Mouse (Mus musculus) CH12.LX (cell line): ENCODE results near the gene Med22. TPM values are rescaled to one million over a fixed set of nuclear protein-coding genes. Genes with fewer than 3 reads are reported as not detected.
"Not testable (repeated sequence)": the region's sequence is repeated elsewhere in the genome, so short reads cannot be mapped to it uniquely, and the experiment has no call there.

Source experiments
- DNase-seq: peaks from one replicate; pipeline ENCODE4 v3.0.0-alpha.2; 2013; ENCODE audit errors: extremely low read depth
- H3K27ac ChIP-seq: 2 replicates; pipeline ENCODE4 v1.5.1; 2012; ENCODE audit warnings: low read depth, mild to moderate bottlenecking, control low read depth, moderate library complexity; ENCODE audit not compliant: insufficient read depth
- H3K27me3 ChIP-seq: replicated peaks from 2 replicates; pipeline ENCODE3; 2012; ENCODE audit warnings: inconsistent platforms
- H3K36me3 ChIP-seq, 2 experiments: replicated peaks in 1 of 2; 2 replicates each; pipeline versions ENCODE3 to v1.6.1; 2012; ENCODE audit warnings: inconsistent platforms in 1 of 2, low read length in 1 of 2, mild to moderate bottlenecking in 1 of 2, mixed read lengths in 1 of 2, moderate library complexity in 1 of 2; ENCODE audit not compliant: control insufficient read depth in 1 of 2, insufficient read depth in 1 of 2
- H3K4me1 ChIP-seq, 2 experiments: 2 replicates each; pipeline ENCODE4 v1.6.1; 2012; ENCODE audit warnings: inconsistent platforms in 1 of 2, moderate library complexity in 1 of 2; ENCODE audit not compliant: insufficient read depth in 2 of 2, control insufficient read depth in 1 of 2
- H3K4me2 ChIP-seq: 2 replicates; pipeline ENCODE4 v1.6.1; 2012; ENCODE audit warnings: low read depth, mild to moderate bottlenecking, control low read depth; ENCODE audit not compliant: poor library complexity, insufficient read depth, severe bottlenecking
- H3K4me3 ChIP-seq, 3 experiments: fragments of 150-350 bp in 1 of 3; sonication (generic) in 1 of 3; replicated peaks in 1 of 3; 2 replicates each; pipeline versions ENCODE3 to v1.5.1; 2011 to 2012; ENCODE audit warnings: low read depth in 2 of 3, low read length in 2 of 3, mild to moderate bottlenecking in 2 of 3, moderate library complexity in 2 of 3, control low read depth in 1 of 3, improper control_type of control experiment in 1 of 3, inconsistent platforms in 1 of 3, mixed read lengths in 1 of 3; ENCODE audit not compliant: poor library complexity in 1 of 3
- H3K79me2 ChIP-seq: replicated peaks from 2 replicates; pipeline ENCODE4 v1.6.1; 2012; ENCODE audit warnings: mild to moderate bottlenecking, moderate library complexity; ENCODE audit not compliant: control insufficient read depth, poor library complexity, insufficient read depth, severe bottlenecking; ENCODE audit errors: extremely low read depth
- H3K9ac ChIP-seq: 2 replicates; pipeline ENCODE4 v1.6.1; 2012; ENCODE audit warnings: low read depth, mild to moderate bottlenecking, control low read depth, moderate library complexity; ENCODE audit not compliant: insufficient read depth
- H3K9me3 ChIP-seq: replicated peaks from 2 replicates; pipeline ENCODE3; 2012; ENCODE audit warnings: low read length, inconsistent platforms, mixed read lengths
- CHD1 ChIP-seq: IDR thresholded peaks from 2 replicates; pipeline ENCODE4 v1.6.1; 2012; ENCODE audit warnings: low read depth, low read length, improper control_type of control experiment, inconsistent platforms
- CHD2 ChIP-seq: IDR thresholded peaks from 2 replicates; pipeline ENCODE4 v1.6.1; 2011; ENCODE audit warnings: low read length, improper control_type of control experiment
- CTCF ChIP-seq, 2 experiments: IDR thresholded peaks in 1 of 2; conservative IDR thresholded peaks in 1 of 2; 2 replicates each; pipeline ENCODE4 v1.5.1; 2011 to 2012; ENCODE audit warnings: low read depth in 2 of 2, low read length in 2 of 2, improper control_type of control experiment in 1 of 2, inconsistent platforms in 1 of 2, mild to moderate bottlenecking in 1 of 2, moderate library complexity in 1 of 2
- GABPA ChIP-seq: IDR thresholded peaks from 2 replicates; pipeline ENCODE4 v1.6.1; 2012; ENCODE audit warnings: low read depth, low read length, improper control_type of control experiment, inconsistent platforms; ENCODE audit not compliant: insufficient replicate concordance
- JUN ChIP-seq: IDR thresholded peaks from 2 replicates; pipeline ENCODE4 v1.6.1; 2011; ENCODE audit warnings: low read depth, mild to moderate bottlenecking, low read length, improper control_type of control experiment, moderate library complexity; ENCODE audit not compliant: insufficient read depth
- MAFK ChIP-seq: IDR thresholded peaks from 2 replicates; pipeline ENCODE4 v1.6.1; 2011; ENCODE audit warnings: low read length, improper control_type of control experiment; ENCODE audit not compliant: insufficient replicate concordance
- MAZ ChIP-seq: IDR thresholded peaks from 2 replicates; pipeline ENCODE4 v1.6.1; 2012; ENCODE audit warnings: low read depth, mild to moderate bottlenecking, inconsistent platforms, low read length, improper control_type of control experiment, moderate library complexity
- NRF1 ChIP-seq: IDR thresholded peaks from 2 replicates; pipeline ENCODE4 v1.6.1; 2014; ENCODE audit warnings: low read depth, mild to moderate bottlenecking, inconsistent platforms, low read length, improper control_type of control experiment, moderate library complexity
- PAX5 ChIP-seq: IDR thresholded peaks from 2 replicates; pipeline ENCODE4 v1.6.1; 2012; ENCODE audit warnings: low read length, inconsistent platforms, mixed read lengths
- RCOR1 ChIP-seq: conservative IDR thresholded peaks from 2 replicates; pipeline ENCODE4 v1.6.1; 2012; ENCODE audit warnings: low read depth, mild to moderate bottlenecking, inconsistent platforms, low read length, improper control_type of control experiment
- SIN3A ChIP-seq: IDR thresholded peaks from 2 replicates; pipeline ENCODE4 v1.6.1; 2012; ENCODE audit warnings: low read length, improper control_type of control experiment, inconsistent platforms
- TCF12 ChIP-seq: IDR thresholded peaks from 2 replicates; pipeline ENCODE4 v1.6.1; 2014; ENCODE audit warnings: low read depth, mild to moderate bottlenecking, inconsistent platforms, low read length, improper control_type of control experiment
- USF2 ChIP-seq: conservative IDR thresholded peaks from 2 replicates; pipeline ENCODE4 v1.6.1; 2011; ENCODE audit warnings: low read depth, low read length, improper control_type of control experiment
- ZNF384 ChIP-seq: IDR thresholded peaks from 2 replicates; pipeline ENCODE4 v1.6.1; 2012; ENCODE audit warnings: low read depth, low read length, improper control_type of control experiment, inconsistent platforms
- dilution Hi-C: fragments of 300-500 bp; cut with MboI; formaldehyde crosslinking; loops from 2 replicates; pipeline ENCODE4 v1.14.3; 2020; ENCODE audit warnings: low sequenced_read_pairs; ENCODE audit not compliant: extremely low pct_unique_long_range_greater_than_20kb, extremely low pct_ligation_motif_present
- in situ Hi-C: fragments of 300-500 bp; cut with MboI; formaldehyde crosslinking; loops from 3 replicates; pipeline ENCODE4 v1.14.3; 2019; ENCODE audit warnings: low sequenced_read_pairs, low pct_ligation_motif_present, low pct_unique_long_range_greater_than_20kb, mixed read lengths
- polyA plus RNA-seq: library from polyadenylated mRNA; unstranded; fragments of >175 nt; gene quantifications from 2 replicates; pipeline ENCODE4 v1.2.1, GENCODE M21; 2012; ENCODE audit warnings: low read depth; ENCODE audit not compliant: insufficient read length
- total RNA-seq, 2 experiments: library from RNA; depleted of rRNA; stranded (reverse); fragments of 300-350 nt in 1 of 2; fragments of >200 nt in 1 of 2; gene quantifications; 2 replicates each; pipeline ENCODE4 v1.2.3; 2012 to 2014

The Med22 gene
- total and polyA plus RNA-seq, 3 experiments, result 27.7 to 42.1 (median 37.3) TPM

- dilution Hi-C loops, result no loop called here
These were observed 14.6 kb downstream of the Med22 start for GRCm38 (mm10) chr2:26895898-26896297.

GRCm38 (mm10) chr2:26886170-26886569 is 24.3 kb downstream of the Med22 start:
- dilution Hi-C loops, H3K4me1 ChIP-seq, H3K9me3 ChIP-seq, H3K4me3 ChIP-seq, H3K4me2 ChIP-seq, DNase-seq, in situ Hi-C loops, H3K27me3 ChIP-seq, H3K9ac ChIP-seq, H3K27ac ChIP-seq, H3K79me2 ChIP-seq: not testable (repeated sequence)
- peaks cover 21 to 29% of the 10 kb centered on the region in 2 experiments for H3K36me3 ChIP-seq

More at GRCm38 (mm10) chr2:26895898-26896297, 14.6 kb downstream of the Med22 start:
- in situ Hi-C loops, result loop anchor here (5.0 kb wide), 1 partner anchor 244 kb away; no protein-coding TSS in a partner anchor
- DNase-seq, result no peak
- H3K27me3 ChIP-seq, result no peaks in the 10 kb centered on the region
- no peak overlapping the region for H3K9ac ChIP-seq
- no peak overlapping the region for H3K4me3 ChIP-seq
- H3K36me3 ChIP-seq, result peaks cover 79 to 91% of the 10 kb centered on the region in 2 experiments
- H3K79me2 ChIP-seq, result peaks cover 15% of the 10 kb centered on the region
- TF ChIP-seq CTCF (conservative IDR thresholded peaks at IDR 0.05 in 1 of 2, IDR thresholded peaks at IDR 0.05 in 1 of 2; ENCODE audit: low read depth in 2 of 2, low read length in 2 of 2) (peak in 1 of 2 experiments; percentile 44; a peak in 2 of 4 replicates), MAZ (no peak), GABPA (no peak)
- H3K4me2 ChIP-seq, result no peak overlapping the region
- no peaks in the 10 kb centered on the region for H3K9me3 ChIP-seq
- peaks cover 0 to 18% of the 10 kb centered on the region in 2 experiments; a peak in 2 of 4 replicates for H3K4me1 ChIP-seq
- no peak overlapping the region for H3K27ac ChIP-seq

GRCm38 (mm10) chr2:26885541-26885940 is 24.9 kb downstream of the Med22 start:
- dilution Hi-C loops, in situ Hi-C loops, DNase-seq, H3K9ac ChIP-seq, H3K4me2 ChIP-seq, H3K27me3 ChIP-seq, H3K79me2 ChIP-seq, H3K27ac ChIP-seq, H3K9me3 ChIP-seq, H3K4me3 ChIP-seq, H3K4me1 ChIP-seq: not testable (repeated sequence)
- H3K36me3 ChIP-seq, result peaks cover 15 to 23% of the 10 kb centered on the region in 2 experiments

GRCm38 (mm10) chr2:26878571-26878970 is 31.9 kb downstream of the Med22 start:
- Histone ChIP-seq H3K79me2 (no peaks in the 10 kb centered on the region), H3K27ac (no peak overlapping the region), H3K4me3 (no peak overlapping the region), H3K9ac (no peak overlapping the region), H3K27me3 (no peaks in the 10 kb centered on the region), H3K4me1 (no peaks in the 10 kb centered on the region), H3K36me3 (no peaks in the 10 kb centered on the region), H3K9me3 (peaks cover 8% of the 10 kb centered on the region), H3K4me2 (no peak overlapping the region)
- in situ Hi-C loops, result no loop called here
- TF ChIP-seq PAX5, result no peak
- TF ChIP-seq JUN, result no peak
- no peak for TF ChIP-seq MAFK
- TF ChIP-seq ZNF384, result no peak
- no peak for TF ChIP-seq CHD2
- TF ChIP-seq USF2, result no peak
- TF ChIP-seq SIN3A, result no peak
- no peak for TF ChIP-seq NRF1
- TF ChIP-seq CHD1, result no peak
- TF ChIP-seq TCF12, result no peak
- no peak for TF ChIP-seq MAZ
- no peak for TF ChIP-seq RCOR1
- dilution Hi-C loops, result no loop called here
- DNase-seq, result no peak
